Mouse (Mus musculus): Measurements from ENCODE around the gene Adig. TPM values are rescaled to one million over a fixed set of nuclear protein-coding genes. Genes with fewer than 3 reads are reported as not detected.
A peak's percentile ranks its signal among the peaks of the same experiment; 100 is the strongest.

The Adig gene
- polyA plus RNA-seq, 1 experiment from 2014 or later, result not detected

DNA sequence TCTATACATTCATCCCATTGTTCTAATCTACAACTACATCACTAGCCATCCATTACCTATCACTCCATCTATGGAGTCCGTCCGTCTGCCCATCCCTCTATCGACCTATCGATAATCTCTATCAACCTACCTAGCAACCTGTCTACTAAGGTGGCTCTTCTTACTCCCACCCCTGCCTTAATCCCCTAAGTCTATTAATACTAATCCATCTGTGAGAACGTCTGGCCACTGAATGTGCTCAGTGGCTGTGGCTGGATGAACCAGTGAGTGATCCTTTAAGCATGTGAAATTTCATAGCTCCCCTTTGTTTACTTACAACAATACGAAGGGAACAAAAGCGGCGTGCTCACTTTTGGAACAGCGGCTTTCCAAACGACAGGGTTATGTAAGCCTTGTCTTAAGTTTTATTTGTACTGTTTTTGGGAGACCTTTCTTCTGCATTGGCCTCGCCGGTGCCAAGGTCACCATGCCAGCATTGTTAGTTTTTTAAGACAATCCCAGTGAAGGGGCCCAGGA, 11.5 kb downstream of the Adig start:
- 76% methylated on average over 12 of the region's 12 CpGs for WGBS
- no peaks in the 10 kb centered on the region for H3K36me3 ChIP-seq (ENCODE audit: insufficient read depth, low read length)
- TF ChIP-seq CTCF (IDR thresholded peaks at IDR 0.05; ENCODE audit: low read depth), result no peak
- no peak overlapping the region for H3K9ac ChIP-seq (ENCODE audit: low read depth, low read length)
- H3K4me3 ChIP-seq (replicated peaks; ENCODE audit: low read depth, low read length), result no peak overlapping the region
- no peak overlapping the region for H3K4me2 ChIP-seq (ENCODE audit: low read length)
- no peak overlapping the region for H3K27ac ChIP-seq
- H3K27me3 ChIP-seq (ENCODE audit: insufficient read depth, low read length), result no peaks in the 10 kb centered on the region
- H3K9me3 ChIP-seq (replicated peaks; ENCODE audit: low read length), result no peaks in the 10 kb centered on the region
- H3K4me1 ChIP-seq (replicated peaks; ENCODE audit: insufficient read depth, low read length), result no peaks in the 10 kb centered on the region
- no peak for DNase-seq (ENCODE audit: low spot score)
- no peak for ATAC-seq (replicated peaks; ENCODE audit: low FRiP score, low read depth)

DNA sequence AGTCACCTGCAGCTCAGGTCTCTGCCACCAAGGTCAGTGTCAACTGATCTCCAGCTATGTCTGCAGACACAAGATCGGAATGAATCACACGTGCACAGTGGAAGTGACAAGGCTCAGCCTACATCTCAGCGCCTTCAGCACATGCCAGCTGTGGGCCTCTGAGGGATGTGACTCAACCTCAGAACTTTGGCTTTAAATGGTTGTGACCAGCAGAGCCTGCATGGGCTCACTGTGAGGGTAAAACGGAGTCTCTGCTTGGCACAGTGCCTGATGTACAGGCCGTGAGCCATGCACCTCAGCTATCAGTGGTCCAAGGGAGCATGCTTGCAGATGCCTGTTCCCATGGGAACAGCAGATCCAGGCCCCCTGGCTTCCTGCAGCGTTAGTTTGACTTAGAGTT, 16.2 kb downstream of the Adig start:
- no peak overlapping the region for H3K4me2 ChIP-seq (ENCODE audit: low read length)
- H3K27me3 ChIP-seq (ENCODE audit: insufficient read depth, low read length), result no peaks in the 10 kb centered on the region
- no peak overlapping the region for H3K27ac ChIP-seq
- WGBS, result 60% methylated on average over 6 of the region's 6 CpGs
- no peaks in the 10 kb centered on the region for H3K36me3 ChIP-seq (ENCODE audit: insufficient read depth, low read length)
- no peak overlapping the region for H3K4me3 ChIP-seq (replicated peaks; ENCODE audit: low read depth, low read length)
- H3K9me3 ChIP-seq (replicated peaks; ENCODE audit: low read length), result no peaks in the 10 kb centered on the region
- H3K9ac ChIP-seq (ENCODE audit: low read depth, low read length), result no peak overlapping the region
- ATAC-seq (replicated peaks; ENCODE audit: low FRiP score, low read depth), result no peak
- no peaks in the 10 kb centered on the region for H3K4me1 ChIP-seq (replicated peaks; ENCODE audit: insufficient read depth, low read length)
- TF ChIP-seq CTCF (IDR thresholded peaks at IDR 0.05; ENCODE audit: low read depth), result no peak
- DNase-seq (ENCODE audit: low spot score), result no peak

DNA sequence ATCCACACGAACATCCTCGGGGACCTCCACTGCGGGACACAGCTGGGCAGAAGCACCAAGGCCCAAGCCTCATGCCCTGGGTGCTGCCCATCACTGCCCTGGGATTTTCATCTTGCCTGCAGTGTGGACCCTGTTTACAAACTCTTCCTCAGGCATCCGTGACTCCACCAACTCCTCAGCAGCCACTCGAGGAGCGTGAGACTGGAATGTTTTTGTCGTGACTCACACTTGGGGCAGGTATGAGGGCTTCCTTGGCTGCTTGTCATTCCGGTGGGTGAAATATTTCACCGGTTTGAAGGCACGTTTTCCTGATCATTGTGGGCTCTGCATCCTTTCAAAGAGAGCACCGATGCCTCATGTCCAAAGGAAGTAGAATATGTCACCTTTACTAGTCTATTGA, 16.7 kb downstream of the Adig start:
- no peaks in the 10 kb centered on the region for H3K4me1 ChIP-seq (replicated peaks; ENCODE audit: insufficient read depth, low read length)
- H3K36me3 ChIP-seq (ENCODE audit: insufficient read depth, low read length), result no peaks in the 10 kb centered on the region
- no peak overlapping the region for H3K4me2 ChIP-seq (ENCODE audit: low read length)
- no peaks in the 10 kb centered on the region for H3K27me3 ChIP-seq (ENCODE audit: insufficient read depth, low read length)
- TF ChIP-seq CTCF (IDR thresholded peaks at IDR 0.05; ENCODE audit: low read depth), result no peak
- no peak for DNase-seq (ENCODE audit: low spot score)
- no peak overlapping the region for H3K4me3 ChIP-seq (replicated peaks; ENCODE audit: low read depth, low read length)
- no peak overlapping the region for H3K9ac ChIP-seq (ENCODE audit: low read depth, low read length)
- no peak overlapping the region for H3K27ac ChIP-seq
- H3K9me3 ChIP-seq (replicated peaks; ENCODE audit: low read length), result no peaks in the 10 kb centered on the region
- ATAC-seq (replicated peaks; ENCODE audit: low FRiP score, low read depth), result no peak
- WGBS, result 71% methylated on average over 11 of the region's 11 CpGs

DNA sequence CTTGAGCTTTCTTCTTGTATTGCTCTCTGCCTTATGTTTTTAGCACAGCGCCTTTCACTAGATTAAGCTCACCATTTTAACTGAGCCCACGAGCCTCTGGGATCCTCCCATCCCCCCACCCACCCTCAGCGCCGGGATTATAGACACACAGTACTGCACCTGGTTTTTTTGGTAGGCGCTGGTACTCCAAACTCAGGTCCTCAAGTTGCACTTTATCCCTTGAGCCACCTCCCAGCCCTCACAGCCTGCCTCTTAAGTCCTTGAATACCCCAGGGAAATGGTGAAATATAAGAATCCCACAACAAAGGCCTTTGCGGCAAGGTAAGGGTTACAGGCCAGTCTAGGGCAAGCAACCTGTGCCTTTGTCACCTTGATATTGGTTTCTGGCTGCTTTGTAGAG, 17.4 kb downstream of the Adig start:
- TF ChIP-seq CTCF (IDR thresholded peaks at IDR 0.05; ENCODE audit: low read depth), result no peak
- Histone ChIP-seq H3K4me3 (replicated peaks; ENCODE audit: low read depth, low read length) (no peak overlapping the region), H3K4me1 (replicated peaks; ENCODE audit: insufficient read depth, low read length) (no peaks in the 10 kb centered on the region), H3K27me3 (ENCODE audit: insufficient read depth, low read length) (no peaks in the 10 kb centered on the region), H3K9ac (ENCODE audit: low read depth, low read length) (no peak overlapping the region), H3K27ac (no peak overlapping the region), H3K9me3 (replicated peaks; ENCODE audit: low read length) (no peaks in the 10 kb centered on the region), H3K4me2 (ENCODE audit: low read length) (no peak overlapping the region), H3K36me3 (ENCODE audit: insufficient read depth, low read length) (no peaks in the 10 kb centered on the region)
- WGBS, result 82% methylated on average over 6 of the region's 6 CpGs
- DNase-seq (ENCODE audit: low spot score) (no peak), ATAC-seq (replicated peaks; ENCODE audit: low FRiP score, low read depth) (no peak)

DNA sequence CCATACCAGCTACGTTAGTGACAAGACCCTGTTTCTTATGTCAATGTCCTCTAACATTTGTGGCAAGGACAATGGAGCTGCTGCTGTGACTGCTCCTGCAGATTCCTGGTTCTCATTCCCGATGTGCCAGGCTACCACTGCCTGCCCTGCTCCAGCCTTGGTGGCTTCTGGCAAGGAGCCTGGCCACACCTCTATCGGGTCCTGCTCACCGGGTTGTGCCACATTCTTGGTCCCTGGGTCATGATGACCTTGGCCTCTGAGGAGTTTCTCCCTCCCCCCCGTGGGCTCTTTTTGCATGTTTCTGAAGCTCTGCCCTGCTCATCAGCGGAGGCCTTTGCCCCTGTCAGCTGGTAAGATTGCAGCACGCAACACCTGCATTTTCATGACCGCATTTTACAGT, 20.6 kb downstream of the Adig start:
- H3K4me3 ChIP-seq (replicated peaks; ENCODE audit: low read depth, low read length), result no peak overlapping the region
- H3K4me1 ChIP-seq (replicated peaks; ENCODE audit: insufficient read depth, low read length), result no peaks in the 10 kb centered on the region
- TF ChIP-seq CTCF (IDR thresholded peaks at IDR 0.05; ENCODE audit: low read depth), result no peak
- no peak for ATAC-seq (replicated peaks; ENCODE audit: low FRiP score, low read depth)
- no peaks in the 10 kb centered on the region for H3K27me3 ChIP-seq (ENCODE audit: insufficient read depth, low read length)
- DNase-seq (ENCODE audit: low spot score), result no peak
- no peak overlapping the region for H3K4me2 ChIP-seq (ENCODE audit: low read length)
- WGBS, result 52% methylated on average over 8 of the region's 8 CpGs
- no peak overlapping the region for H3K27ac ChIP-seq
- H3K36me3 ChIP-seq (ENCODE audit: insufficient read depth, low read length), result no peaks in the 10 kb centered on the region
- no peak overlapping the region for H3K9ac ChIP-seq (ENCODE audit: low read depth, low read length)
- no peaks in the 10 kb centered on the region for H3K9me3 ChIP-seq (replicated peaks; ENCODE audit: low read length)

DNA sequence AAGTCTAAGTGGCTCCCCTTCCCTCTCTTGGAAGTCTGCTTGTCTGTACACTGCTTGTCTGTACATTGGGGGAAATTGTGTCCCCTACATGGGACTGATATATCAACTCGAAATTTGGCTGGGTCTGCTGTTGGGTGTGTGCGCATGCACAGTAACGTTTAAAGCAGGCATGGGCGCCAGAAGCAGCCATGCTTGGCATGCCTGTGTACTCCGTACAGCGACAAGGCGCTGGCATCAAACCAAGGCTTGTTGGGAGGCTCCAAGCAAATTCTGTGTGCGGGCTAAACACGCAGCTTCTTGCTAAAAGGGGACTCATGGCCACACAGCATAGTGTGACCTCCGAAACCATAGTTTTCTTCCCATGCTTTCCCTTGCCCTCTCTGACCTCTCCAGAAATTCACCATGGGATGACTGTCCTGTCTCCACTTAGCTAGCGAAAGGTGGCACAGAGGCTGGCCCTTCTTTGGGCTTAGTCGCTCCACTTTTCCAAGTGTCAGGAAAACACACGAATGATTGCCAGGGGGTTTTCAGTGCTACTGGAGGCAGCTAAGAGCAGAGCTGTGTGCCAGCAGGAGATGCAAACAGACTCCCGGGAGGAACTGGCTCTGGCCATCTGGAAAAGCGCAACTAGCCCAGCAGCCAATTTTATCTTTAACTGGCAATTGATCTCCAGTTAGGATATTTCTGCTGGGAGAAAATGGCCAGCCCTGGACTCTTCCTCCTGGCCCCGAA, 21.9 kb downstream of the Adig start:
- DNase-seq (ENCODE audit: low spot score) (no peak), ATAC-seq (replicated peaks; ENCODE audit: low FRiP score, low read depth) (no peak)
- H3K4me2 ChIP-seq (ENCODE audit: low read length), result no peak overlapping the region
- H3K9me3 ChIP-seq (replicated peaks; ENCODE audit: low read length), result no peaks in the 10 kb centered on the region
- H3K4me1 ChIP-seq (replicated peaks; ENCODE audit: insufficient read depth, low read length), result no peaks in the 10 kb centered on the region
- no peaks in the 10 kb centered on the region for H3K27me3 ChIP-seq (ENCODE audit: insufficient read depth, low read length)
- H3K4me3 ChIP-seq (replicated peaks; ENCODE audit: low read depth, low read length), result no peak overlapping the region
- no peaks in the 10 kb centered on the region for H3K36me3 ChIP-seq (ENCODE audit: insufficient read depth, low read length)
- no peak for TF ChIP-seq CTCF (IDR thresholded peaks at IDR 0.05; ENCODE audit: low read depth)
- WGBS, result 72% methylated on average over 16 of the region's 16 CpGs
- H3K27ac ChIP-seq, result no peak overlapping the region
- no peak overlapping the region for H3K9ac ChIP-seq (ENCODE audit: low read depth, low read length)

DNA sequence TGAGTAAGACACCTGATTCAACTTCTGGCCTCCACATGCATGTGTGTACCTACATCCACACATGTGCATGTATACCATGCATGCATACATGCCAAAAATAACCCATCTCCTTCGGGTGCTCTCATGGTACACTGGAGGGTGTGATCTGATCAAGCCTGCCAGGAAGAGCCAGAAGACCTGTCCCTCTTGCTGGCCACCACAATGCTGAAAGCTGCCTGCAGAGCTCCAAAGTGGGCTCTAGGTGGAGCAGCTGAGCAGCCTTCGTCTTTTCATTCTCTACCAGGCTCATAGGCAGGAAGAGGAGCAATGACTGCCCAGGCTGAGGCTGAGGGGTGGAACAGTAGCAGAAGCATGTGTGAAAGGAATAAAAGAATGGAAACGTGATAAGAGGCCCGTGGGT, 31.7 kb downstream of the Adig start:
- DNase-seq (ENCODE audit: low spot score) (peak; percentile 72), ATAC-seq (replicated peaks; ENCODE audit: low FRiP score, low read depth) (no peak)
- TF ChIP-seq CTCF (IDR thresholded peaks at IDR 0.05; ENCODE audit: low read depth), result peak; percentile 77
- WGBS, result 4% methylated on average over 4 of the region's 4 CpGs
- Histone ChIP-seq H3K27ac (no peak overlapping the region), H3K9ac (ENCODE audit: low read depth, low read length) (no peak overlapping the region), H3K4me2 (ENCODE audit: low read length) (no peak overlapping the region), H3K4me1 (replicated peaks; ENCODE audit: insufficient read depth, low read length) (no peaks in the 10 kb centered on the region), H3K4me3 (replicated peaks; ENCODE audit: low read depth, low read length) (no peak overlapping the region), H3K27me3 (ENCODE audit: insufficient read depth, low read length) (no peaks in the 10 kb centered on the region), H3K36me3 (ENCODE audit: insufficient read depth, low read length) (no peaks in the 10 kb centered on the region), H3K9me3 (replicated peaks; ENCODE audit: low read length) (no peaks in the 10 kb centered on the region)

Data from kidney, postnatal 0 days (tissue).